Mouse (Mus musculus): ENCODE measurements around the gene Ppp1r3e. TPM values are rescaled to one million over a fixed set of nuclear protein-coding genes. Genes with fewer than 3 reads are reported as not detected.

Gene Ppp1r3e
- polyA plus RNA-seq, 1 experiment, result 1.1 TPM

DNA sequence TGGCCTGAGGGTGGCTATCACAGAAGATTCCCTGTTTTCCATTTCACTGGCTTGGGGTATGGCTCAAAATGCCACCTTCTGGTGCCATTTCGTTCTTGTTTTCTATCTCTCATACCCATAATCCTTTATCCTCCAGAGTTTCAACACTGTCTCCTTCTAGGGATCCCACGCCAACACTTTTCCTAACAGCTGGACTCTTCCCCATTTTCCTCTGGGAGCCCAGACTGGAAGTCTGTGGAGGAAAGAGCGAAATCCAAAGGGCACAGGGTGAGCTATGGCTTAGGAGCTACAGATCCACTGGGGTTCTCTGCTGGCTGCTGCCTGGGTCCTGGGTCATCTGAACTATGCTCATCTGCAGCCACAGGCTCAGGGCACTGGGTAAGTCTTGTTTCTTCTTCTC is 3.2 kb downstream of the Ppp1r3e start:
- TF ChIP-seq MYOD1 (IDR thresholded peaks at IDR 0.05; ENCODE audit: control insufficient read depth, insufficient read length, low read depth) (no peak), USF1 (IDR thresholded peaks at IDR 0.05; ENCODE audit: low read depth) (no peak), FOSL1 (IDR thresholded peaks at IDR 0.05; ENCODE audit: insufficient read depth, low read length, poor library complexity, severe bottlenecking) (no peak), CEBPB (IDR thresholded peaks at IDR 0.05; ENCODE audit: low read depth) (no peak), MYOG (IDR thresholded peaks at IDR 0.05; ENCODE audit: control insufficient read depth, extremely low read depth, insufficient read length) (no peak), CTCF (IDR thresholded peaks at IDR 0.05; ENCODE audit: control insufficient read depth, insufficient read depth, insufficient read length) (no peak), MAX (IDR thresholded peaks at IDR 0.05) (no peak)
- H3K36me3 ChIP-seq (ENCODE audit: control insufficient read depth, insufficient read depth), result no peaks in the 10 kb centered on the region
- no peak overlapping the region for H3K4me3 ChIP-seq (ENCODE audit: insufficient read depth, poor library complexity, severe bottlenecking)
- no peaks in the 10 kb centered on the region for H3K27me3 ChIP-seq (ENCODE audit: control insufficient read depth, insufficient read depth, insufficient read length)
- H3K79me3 ChIP-seq (ENCODE audit: low read depth), result no peaks in the 10 kb centered on the region
- no peak overlapping the region for H3ac ChIP-seq (ENCODE audit: control insufficient read depth, insufficient read length, low read depth)
- no peaks in the 10 kb centered on the region for H3K79me2 ChIP-seq (ENCODE audit: control insufficient read depth, insufficient read depth)

DNA sequence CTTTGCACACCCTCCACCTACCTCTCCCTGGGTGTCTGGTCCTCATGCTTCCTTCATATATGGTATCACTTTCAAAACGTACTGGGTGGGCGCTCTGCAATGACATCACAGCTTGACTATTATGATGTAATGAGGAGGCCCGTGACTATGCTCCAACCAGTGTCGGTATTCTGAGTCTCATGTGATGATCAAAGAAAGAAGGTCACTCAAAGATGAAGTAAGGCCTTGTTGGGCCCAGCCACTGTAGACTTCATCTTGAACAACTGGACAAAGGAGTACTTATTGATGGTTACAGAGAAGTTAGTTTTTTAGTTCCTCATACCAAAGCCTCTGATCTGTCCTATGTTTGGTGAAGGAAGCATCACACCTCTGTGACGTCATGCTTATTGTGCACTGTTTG is 6.5 kb downstream of the Ppp1r3e start, which contains the start of gene Homez:
Gene Homez, minus strand, starts transcription at position 101 of the 400 bp plus-strand sequence.
- H3K79me3 ChIP-seq (ENCODE audit: low read depth), result no peaks in the 10 kb centered on the region
- no peak for TF ChIP-seq MAX (IDR thresholded peaks at IDR 0.05)
- peaks cover 3% of the 10 kb centered on the region for H3K27me3 ChIP-seq (ENCODE audit: control insufficient read depth, insufficient read depth, insufficient read length)
- no peaks in the 10 kb centered on the region for H3K36me3 ChIP-seq (ENCODE audit: control insufficient read depth, insufficient read depth)
- H3ac ChIP-seq (ENCODE audit: control insufficient read depth, insufficient read length, low read depth), result no peak within 1 kb of the TSS
- no peaks in the 10 kb centered on the region for H3K79me2 ChIP-seq (ENCODE audit: control insufficient read depth, insufficient read depth)
- H3K4me3 ChIP-seq (ENCODE audit: insufficient read depth, poor library complexity, severe bottlenecking), result no peak within 1 kb of the TSS

DNA sequence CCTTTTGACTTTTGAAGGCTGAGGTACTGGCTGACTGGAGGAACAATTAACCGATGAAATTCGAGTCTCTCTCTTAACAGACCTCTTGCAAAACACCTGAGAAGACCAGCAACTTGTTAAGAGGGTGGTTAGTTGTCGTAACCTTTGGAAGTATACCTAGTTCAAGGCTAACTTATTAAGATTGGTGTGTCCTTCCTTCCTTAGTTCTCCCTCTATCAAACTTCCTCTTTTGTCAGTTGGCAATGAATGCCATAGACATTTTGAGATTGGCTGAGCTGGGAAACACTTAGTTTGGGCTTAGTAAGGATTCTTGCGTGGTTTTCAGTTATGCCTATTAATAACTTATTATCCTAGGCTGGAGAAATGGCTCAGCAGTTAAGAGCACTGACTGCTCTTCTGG is 9.3 kb downstream of the Ppp1r3e start:
- peaks cover 3% of the 10 kb centered on the region for H3K27me3 ChIP-seq (ENCODE audit: control insufficient read depth, insufficient read depth, insufficient read length)
- H3K79me3 ChIP-seq (ENCODE audit: low read depth), result no peaks in the 10 kb centered on the region
- no peak overlapping the region for H3ac ChIP-seq (ENCODE audit: control insufficient read depth, insufficient read length, low read depth)
- no peak overlapping the region for H3K4me3 ChIP-seq (ENCODE audit: insufficient read depth, poor library complexity, severe bottlenecking)
- no peaks in the 10 kb centered on the region for H3K79me2 ChIP-seq (ENCODE audit: control insufficient read depth, insufficient read depth)
- no peak for TF ChIP-seq MAX (IDR thresholded peaks at IDR 0.05)
- no peak for TF ChIP-seq MYOD1 (IDR thresholded peaks at IDR 0.05; ENCODE audit: control insufficient read depth, insufficient read length, low read depth)
- no peak for TF ChIP-seq CEBPB (IDR thresholded peaks at IDR 0.05; ENCODE audit: low read depth)
- TF ChIP-seq USF1 (IDR thresholded peaks at IDR 0.05; ENCODE audit: low read depth), result no peak
- TF ChIP-seq CTCF (IDR thresholded peaks at IDR 0.05; ENCODE audit: control insufficient read depth, insufficient read depth, insufficient read length), result no peak
- TF ChIP-seq FOSL1 (IDR thresholded peaks at IDR 0.05; ENCODE audit: insufficient read depth, low read length, poor library complexity, severe bottlenecking), result no peak
- no peak for TF ChIP-seq MYOG (IDR thresholded peaks at IDR 0.05; ENCODE audit: control insufficient read depth, extremely low read depth, insufficient read length)
- no peaks in the 10 kb centered on the region for H3K36me3 ChIP-seq (ENCODE audit: control insufficient read depth, insufficient read depth)

DNA sequence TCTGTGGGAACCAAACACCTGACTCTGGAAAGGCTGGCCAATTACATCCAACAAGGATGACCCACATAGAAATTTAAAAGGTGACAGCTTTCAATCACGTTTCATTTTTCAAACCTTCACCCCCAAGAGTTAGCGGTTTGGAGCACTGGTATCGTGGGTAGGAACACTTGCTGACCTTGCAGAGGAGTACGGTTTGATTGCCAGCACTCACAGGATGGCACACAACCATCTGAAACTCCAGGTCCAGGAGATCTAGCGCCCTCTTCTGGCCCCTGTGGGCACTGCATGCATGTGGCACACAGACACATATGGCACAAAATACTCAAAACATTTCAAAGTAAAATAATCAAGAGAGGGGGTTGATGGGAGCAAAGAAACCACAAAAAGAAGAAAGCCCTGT is 10.4 kb downstream of the Ppp1r3e start:
- H3K4me3 ChIP-seq (ENCODE audit: insufficient read depth, poor library complexity, severe bottlenecking), result no peak overlapping the region
- TF ChIP-seq CTCF (IDR thresholded peaks at IDR 0.05; ENCODE audit: control insufficient read depth, insufficient read depth, insufficient read length), result no peak
- TF ChIP-seq CEBPB (IDR thresholded peaks at IDR 0.05; ENCODE audit: low read depth), result no peak
- H3K79me2 ChIP-seq (ENCODE audit: control insufficient read depth, insufficient read depth), result no peaks in the 10 kb centered on the region
- H3ac ChIP-seq (ENCODE audit: control insufficient read depth, insufficient read length, low read depth), result no peak overlapping the region
- peaks cover 3% of the 10 kb centered on the region for H3K27me3 ChIP-seq (ENCODE audit: control insufficient read depth, insufficient read depth, insufficient read length)
- H3K79me3 ChIP-seq (ENCODE audit: low read depth), result no peaks in the 10 kb centered on the region
- H3K36me3 ChIP-seq (ENCODE audit: control insufficient read depth, insufficient read depth), result no peaks in the 10 kb centered on the region

DNA sequence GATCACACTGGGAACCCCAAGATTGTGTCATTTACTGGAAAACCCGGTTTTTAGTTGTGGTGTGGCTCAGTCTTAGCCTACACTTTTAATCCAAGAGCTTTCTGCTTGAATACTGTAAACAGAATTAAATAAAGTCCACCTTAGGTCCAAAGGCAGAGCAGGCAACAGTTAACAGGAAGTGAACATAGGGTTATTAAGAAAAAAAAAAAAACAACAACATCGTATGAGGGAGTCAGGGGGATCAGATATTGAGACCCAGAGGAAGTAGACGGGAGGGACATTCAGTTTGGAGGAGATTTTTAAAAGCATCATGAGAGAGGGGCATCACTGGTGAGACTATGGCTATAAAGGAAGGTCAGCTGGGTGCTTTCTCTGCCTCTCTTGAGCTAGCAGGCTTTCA is 11.1 kb downstream of the Ppp1r3e start:
- TF ChIP-seq USF1 (IDR thresholded peaks at IDR 0.05; ENCODE audit: low read depth), result no peak
- no peak for TF ChIP-seq MYOD1 (IDR thresholded peaks at IDR 0.05; ENCODE audit: control insufficient read depth, insufficient read length, low read depth)
- no peak for TF ChIP-seq CTCF (IDR thresholded peaks at IDR 0.05; ENCODE audit: control insufficient read depth, insufficient read depth, insufficient read length)
- TF ChIP-seq MYOG (IDR thresholded peaks at IDR 0.05; ENCODE audit: control insufficient read depth, extremely low read depth, insufficient read length), result no peak
- TF ChIP-seq MAX (IDR thresholded peaks at IDR 0.05), result no peak
- TF ChIP-seq FOSL1 (IDR thresholded peaks at IDR 0.05; ENCODE audit: insufficient read depth, low read length, poor library complexity, severe bottlenecking), result no peak
- no peak for TF ChIP-seq CEBPB (IDR thresholded peaks at IDR 0.05; ENCODE audit: low read depth)
- no peaks in the 10 kb centered on the region for H3K36me3 ChIP-seq (ENCODE audit: control insufficient read depth, insufficient read depth)

DNA sequence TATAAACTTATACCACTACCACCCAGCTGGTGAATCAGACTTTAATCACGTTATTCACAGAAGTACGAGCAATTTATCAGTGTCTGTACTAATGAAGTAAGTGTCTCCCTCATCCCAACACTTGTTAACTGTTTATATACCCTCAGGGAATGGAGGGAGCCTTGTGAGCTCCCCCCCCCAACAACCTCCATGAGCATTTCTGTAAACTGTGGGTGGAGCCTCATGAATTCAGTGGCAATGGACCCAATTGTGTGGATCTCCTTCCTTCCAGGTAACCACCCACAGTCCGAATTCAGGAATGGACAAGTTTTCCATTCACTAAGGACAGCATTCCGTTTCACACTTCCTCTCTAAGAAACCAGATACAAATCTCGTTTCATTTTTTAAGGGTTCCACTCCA is 11.7 kb downstream of the Ppp1r3e start:
- Histone ChIP-seq H3K36me3 (ENCODE audit: control insufficient read depth, insufficient read depth) (no peaks in the 10 kb centered on the region), H3ac (ENCODE audit: control insufficient read depth, insufficient read length, low read depth) (no peak overlapping the region), H3K4me3 (ENCODE audit: insufficient read depth, poor library complexity, severe bottlenecking) (no peak overlapping the region), H3K79me2 (ENCODE audit: control insufficient read depth, insufficient read depth) (no peaks in the 10 kb centered on the region), H3K27me3 (ENCODE audit: control insufficient read depth, insufficient read depth, insufficient read length) (peaks cover 3% of the 10 kb centered on the region), H3K79me3 (ENCODE audit: low read depth) (no peaks in the 10 kb centered on the region)
- TF ChIP-seq MYOG (IDR thresholded peaks at IDR 0.05; ENCODE audit: control insufficient read depth, extremely low read depth, insufficient read length) (no peak), CEBPB (IDR thresholded peaks at IDR 0.05; ENCODE audit: low read depth) (no peak), MYOD1 (IDR thresholded peaks at IDR 0.05; ENCODE audit: control insufficient read depth, insufficient read length, low read depth) (no peak), USF1 (IDR thresholded peaks at IDR 0.05; ENCODE audit: low read depth) (no peak), FOSL1 (IDR thresholded peaks at IDR 0.05; ENCODE audit: insufficient read depth, low read length, poor library complexity, severe bottlenecking) (no peak), CTCF (IDR thresholded peaks at IDR 0.05; ENCODE audit: control insufficient read depth, insufficient read depth, insufficient read length) (no peak), MAX (IDR thresholded peaks at IDR 0.05) (no peak)

More for the DNA sequence above, 11.1 kb downstream of the Ppp1r3e start:
- Histone ChIP-seq H3K79me3 (ENCODE audit: low read depth) (no peaks in the 10 kb centered on the region), H3ac (ENCODE audit: control insufficient read depth, insufficient read length, low read depth) (no peak overlapping the region), H3K4me3 (ENCODE audit: insufficient read depth, poor library complexity, severe bottlenecking) (no peak overlapping the region), H3K79me2 (ENCODE audit: control insufficient read depth, insufficient read depth) (no peaks in the 10 kb centered on the region), H3K27me3 (ENCODE audit: control insufficient read depth, insufficient read depth, insufficient read length) (peaks cover 3% of the 10 kb centered on the region)

All from C2C12 (cell line).